Comparison of ENCODE assay signal across 24 mouse cellular contexts in the genomic region with DNA sequence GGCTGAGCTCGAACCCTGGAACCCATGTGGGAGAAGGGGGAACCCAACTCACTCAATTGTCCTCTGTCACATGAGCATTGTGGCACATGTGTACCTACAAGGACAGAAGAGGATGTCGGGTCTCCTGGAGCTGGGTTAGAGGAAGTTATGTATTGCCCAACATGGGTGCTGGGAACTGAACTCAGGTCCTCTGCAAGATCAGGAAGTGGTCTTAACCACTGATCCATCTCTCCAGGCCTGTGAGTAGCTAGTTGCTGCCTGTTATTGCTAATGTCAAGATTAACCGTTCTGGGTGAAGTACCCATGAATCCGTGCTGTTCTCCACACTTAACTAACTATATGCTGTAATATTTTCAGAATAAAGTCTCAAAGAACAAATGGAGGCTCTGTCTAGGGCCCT.
"Had no signal": no experiment of that assay in that cellular context is flagged by ENCODE, and none has a peak within 500 bp of the region (broad histone marks: within the 10 kb centered on the region; RNA-seq: fewer than 3 reads in every experiment).

No protein-coding gene starts in this region.

- H3K4me2 ChIP-seq: heart, embryonic 11.5 days; hindbrain, embryonic 12.5 days; hindbrain, embryonic 14.5 days; intestine, embryonic 15.5 days; limb, embryonic 13.5 days; limb, embryonic 15.5 days; liver, embryonic 12.5 days had no signal

- H3K27me3 ChIP-seq: hindbrain, embryonic 12.5 days; intestine, embryonic 15.5 days; limb, embryonic 13.5 days; limb, embryonic 15.5 days; liver, embryonic 12.5 days had no signal

- H3K9me3 ChIP-seq: hindbrain, embryonic 12.5 days; intestine, embryonic 15.5 days; limb, embryonic 13.5 days; limb, embryonic 15.5 days; liver, embryonic 12.5 days had no signal

- ATAC-seq: hindbrain, embryonic 16.5 days; inflammation-experienced regulatory T-cells, adult 6 months; intestine, embryonic 15.5 days; intestine, postnatal 0 days; liver, embryonic 12.5 days had no signal

- DNase-seq: gastrocnemius, postnatal 14 days; gastrocnemius, postnatal 36 days; heart, adult 2 months; heart, postnatal 10 days; heart, postnatal 4 days; kidney, adult 18-20 months; kidney, adult 8-10 months; kidney, postnatal 10 days; kidney, postnatal 25 days; kidney, postnatal 4 days; layer of hippocampus, adult 9-11 months; layer of hippocampus, postnatal 36 days had no signal

- H3K9ac ChIP-seq: hindbrain, embryonic 12.5 days; hindbrain, embryonic 14.5 days; intestine, embryonic 15.5 days; limb, embryonic 13.5 days; limb, embryonic 15.5 days; liver, embryonic 12.5 days had no signal

- H3K36me3 ChIP-seq: hindbrain, embryonic 10.5 days; hindbrain, embryonic 12.5 days; intestine, embryonic 15.5 days; limb, embryonic 13.5 days; limb, embryonic 15.5 days; liver, embryonic 12.5 days had no signal

- H3K4me1 ChIP-seq: hindbrain, embryonic 10.5 days; hindbrain, embryonic 12.5 days; intestine, embryonic 15.5 days; limb, embryonic 15.5 days had no signal

- H3K4me3 ChIP-seq: heart, adult 2 months; hindbrain, embryonic 10.5 days; hindbrain, embryonic 12.5 days; intestine, embryonic 15.5 days; layer of hippocampus, adult 2 months; limb, embryonic 13.5 days; limb, embryonic 15.5 days; liver, embryonic 12.5 days had no signal

- H3K27ac ChIP-seq: heart, adult 2 months; hindbrain, embryonic 10.5 days; hindbrain, embryonic 12.5 days; hindbrain, embryonic 14.5 days; intestine, embryonic 15.5 days; layer of hippocampus, adult 2 months; limb, embryonic 13.5 days; limb, embryonic 15.5 days; liver, embryonic 12.5 days had no signal
